Mouse (Mus musculus) A20 (cell line): ENCODE measurements around the gene Dnlz.

ENCODE experiments used
- DNase-seq: peaks from one replicate; pipeline ENCODE4 v3.0.0-alpha.2; 2011; ENCODE audit warnings: low read depth, low spot score

Dnlz gene

GRCm38 (mm10) chr2:26320245-26321185 lies 31.4 kb downstream of the Dnlz start:
- no peak for DNase-seq

GRCm38 (mm10) chr2:26319519-26320244 lies 32.2 kb downstream of the Dnlz start:
- DNase-seq: no peak

GRCm38 (mm10) chr2:26319109-26319508 lies 32.8 kb downstream of the Dnlz start:
- no peak for DNase-seq

GRCm38 (mm10) chr2:26317991-26318672 lies 33.8 kb downstream of the Dnlz start:
- no peak for DNase-seq

- no peak for DNase-seq
Measured at GRCm38 (mm10) chr2:26317371-26317770, 34.5 kb downstream of the Dnlz start.

- no peak for DNase-seq
Measured at GRCm38 (mm10) chr2:26316576-26317246, 35.2 kb downstream of the Dnlz start.

- DNase-seq: no peak
Measured at GRCm38 (mm10) chr2:26315925-26316311, 36.0 kb downstream of the Dnlz start.

- peak; percentile 82 for DNase-seq
Measured at GRCm38 (mm10) chr2:26315072-26315924, 36.6 kb downstream of the Dnlz start, which contains the start of gene Gpsm1. Gene Gpsm1, plus strand, starts transcription at chr2:26315515.

- no peak for DNase-seq
Measured at GRCm38 (mm10) chr2:26314281-26315071, 37.4 kb downstream of the Dnlz start.

- DNase-seq: no peak
Measured at GRCm38 (mm10) chr2:26313394-26313793, 38.5 kb downstream of the Dnlz start.

GRCm38 (mm10) chr2:26312812-26313211 lies 39.1 kb downstream of the Dnlz start:
- no peak for DNase-seq

GRCm38 (mm10) chr2:26311936-26312335 lies 40.0 kb downstream of the Dnlz start:
- DNase-seq: no peak

- no peak for DNase-seq
Measured at GRCm38 (mm10) chr2:26309739-26310138, 42.2 kb downstream of the Dnlz start.

GRCm38 (mm10) chr2:26306702-26307101 lies 45.2 kb downstream of the Dnlz start:
- DNase-seq: no peak

- no peak for DNase-seq
Measured at GRCm38 (mm10) chr2:26305555-26305954, 46.4 kb downstream of the Dnlz start.

- no peak for DNase-seq
Measured at GRCm38 (mm10) chr2:26304711-26305110, 47.2 kb downstream of the Dnlz start.

- no peak for DNase-seq
Measured at GRCm38 (mm10) chr2:26302005-26302503, 49.9 kb downstream of the Dnlz start.

- peak; percentile 62 for DNase-seq
Measured at GRCm38 (mm10) chr2:26300808-26301174, 51.1 kb downstream of the Dnlz start.

GRCm38 (mm10) chr2:26300161-26300807 lies 51.6 kb downstream of the Dnlz start:
- no peak for DNase-seq
